Mouse (Mus musculus): ENCODE measurements around the gene Rbm47. TPM values are rescaled to one million over a fixed set of nuclear protein-coding genes. Genes with fewer than 3 reads are reported as not detected.

Rbm47 gene
- polyA plus RNA-seq, 1 experiment from 2014 or later = 1.9 TPM

GRCm38 (mm10) chr5:66150706-66151300, 22.1 kb downstream of the Rbm47 start:
- H3K4me1 ChIP-seq (ENCODE audit: control insufficient read depth, insufficient read depth, low read length) = peaks cover 16% of the 10 kb centered on the region
- WGBS = under 1% methylated on average over 42 of the region's 43 CpGs
- peak overlapping the region; percentile 74 for H3K4me2 ChIP-seq (ENCODE audit: low read length)
- H3K9ac ChIP-seq (ENCODE audit: low read depth, low read length) = peak overlapping the region; percentile 47
- H3K36me3 ChIP-seq (ENCODE audit: control insufficient read depth, insufficient read depth, low read length) = no peaks in the 10 kb centered on the region
- H3K27me3 ChIP-seq (ENCODE audit: control insufficient read depth, insufficient read depth, low read depth, low read length) = peaks cover 15% of the 10 kb centered on the region
- peak; percentile 45; the same call in 1 of the 2 replicates for ATAC-seq
- no peaks in the 10 kb centered on the region for H3K9me3 ChIP-seq (replicated peaks; ENCODE audit: control insufficient read depth, low read length, poor library complexity, severe bottlenecking)
- no peak overlapping the region for H3K27ac ChIP-seq (ENCODE audit: low read length)
- H3K4me3 ChIP-seq (ENCODE audit: low read depth, low read length) = peak overlapping the region; percentile 42

DNA sequence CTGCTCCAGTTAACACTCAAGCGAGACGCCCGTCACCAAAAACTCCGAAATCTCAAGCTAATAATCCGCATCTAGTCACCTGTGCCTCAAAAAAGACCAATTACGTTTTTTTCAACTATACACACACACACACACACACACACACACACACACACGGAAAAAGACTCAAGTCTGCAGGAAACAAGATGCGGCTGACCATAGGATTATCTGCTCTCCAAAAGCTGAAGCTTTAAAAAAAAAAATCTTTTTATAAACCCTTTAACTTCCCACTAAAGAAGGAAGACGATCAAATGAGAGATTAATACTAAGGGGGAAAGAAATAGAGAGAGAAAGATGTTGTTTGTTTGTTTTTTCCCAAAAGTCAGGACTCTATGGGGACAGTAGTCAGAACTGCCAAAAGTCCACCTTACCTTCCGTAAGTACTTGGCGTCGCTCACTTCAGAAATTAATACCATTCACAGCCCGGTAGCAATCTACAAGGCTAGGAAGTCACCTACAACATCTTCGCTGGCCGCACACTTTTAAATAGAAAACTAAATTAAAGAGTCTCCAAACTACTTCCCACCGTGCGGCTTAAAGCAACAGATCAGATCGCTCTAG, 22.7 kb downstream of the Rbm47 start:
- Histone ChIP-seq H3K9ac (ENCODE audit: low read depth, low read length) (peak overlapping the region; percentile 47), H3K27ac (ENCODE audit: low read length) (no peak overlapping the region), H3K9me3 (replicated peaks; ENCODE audit: control insufficient read depth, low read length, poor library complexity, severe bottlenecking) (no peaks in the 10 kb centered on the region), H3K4me3 (ENCODE audit: low read depth, low read length) (peak overlapping the region; percentile 42), H3K27me3 (ENCODE audit: control insufficient read depth, insufficient read depth, low read depth, low read length) (peaks cover 15% of the 10 kb centered on the region), H3K4me1 (ENCODE audit: control insufficient read depth, insufficient read depth, low read length) (peaks cover 16% of the 10 kb centered on the region), H3K36me3 (ENCODE audit: control insufficient read depth, insufficient read depth, low read length) (no peaks in the 10 kb centered on the region), H3K4me2 (ENCODE audit: low read length) (peak overlapping the region; percentile 74)
- under 1% methylated on average over 18 of the region's 18 CpGs for WGBS
- no peak for ATAC-seq

- no peak overlapping the region for H3K4me2 ChIP-seq (ENCODE audit: low read length)
- no peaks in the 10 kb centered on the region for H3K36me3 ChIP-seq (ENCODE audit: control insufficient read depth, insufficient read depth, low read length)
- no peaks in the 10 kb centered on the region for H3K9me3 ChIP-seq (replicated peaks; ENCODE audit: control insufficient read depth, low read length, poor library complexity, severe bottlenecking)
- no peak overlapping the region for H3K4me3 ChIP-seq (ENCODE audit: low read depth, low read length)
- peaks cover 15% of the 10 kb centered on the region for H3K27me3 ChIP-seq (ENCODE audit: control insufficient read depth, insufficient read depth, low read depth, low read length)
- H3K4me1 ChIP-seq (ENCODE audit: control insufficient read depth, insufficient read depth, low read length) = peaks cover 16% of the 10 kb centered on the region
- 32% methylated on average over 3 of the region's 3 CpGs for WGBS
- no peak overlapping the region for H3K9ac ChIP-seq (ENCODE audit: low read depth, low read length)
- ATAC-seq = no peak
- no peak overlapping the region for H3K27ac ChIP-seq (ENCODE audit: low read length)
These were observed 23.3 kb downstream of the Rbm47 start for GRCm38 (mm10) chr5:66149571-66149970.

GRCm38 (mm10) chr5:66149111-66149510, 23.8 kb downstream of the Rbm47 start:
- no peak for ATAC-seq
- WGBS = 70% methylated on average over 2 of the region's 2 CpGs
- no peak overlapping the region for H3K27ac ChIP-seq (ENCODE audit: low read length)
- H3K36me3 ChIP-seq (ENCODE audit: control insufficient read depth, insufficient read depth, low read length) = no peaks in the 10 kb centered on the region
- H3K4me1 ChIP-seq (ENCODE audit: control insufficient read depth, insufficient read depth, low read length) = peaks cover 16% of the 10 kb centered on the region
- H3K9ac ChIP-seq (ENCODE audit: low read depth, low read length) = no peak overlapping the region
- H3K4me3 ChIP-seq (ENCODE audit: low read depth, low read length) = no peak overlapping the region
- H3K4me2 ChIP-seq (ENCODE audit: low read length) = no peak overlapping the region
- no peaks in the 10 kb centered on the region for H3K9me3 ChIP-seq (replicated peaks; ENCODE audit: control insufficient read depth, low read length, poor library complexity, severe bottlenecking)
- H3K27me3 ChIP-seq (ENCODE audit: control insufficient read depth, insufficient read depth, low read depth, low read length) = peaks cover 15% of the 10 kb centered on the region

DNA sequence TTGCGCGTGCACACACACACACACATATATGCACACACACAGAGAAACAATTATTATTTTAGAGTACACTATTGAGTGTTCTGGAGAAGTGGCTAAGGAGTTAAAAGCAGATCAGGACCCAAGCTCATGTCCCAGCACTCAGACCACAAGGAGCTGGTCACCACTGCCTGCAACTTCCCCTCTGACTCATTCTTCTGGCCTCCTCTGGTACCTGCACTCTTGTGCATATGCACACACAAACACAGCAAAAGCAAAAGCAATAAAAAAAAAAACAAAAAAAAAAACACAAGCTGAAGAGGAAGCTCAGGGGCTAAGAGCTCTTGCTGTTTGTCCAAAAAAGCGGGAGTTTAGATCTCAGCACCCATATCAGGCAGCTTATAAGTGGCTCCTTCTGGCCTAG, 25.6 kb downstream of the Rbm47 start:
- peaks cover 14% of the 10 kb centered on the region for H3K27me3 ChIP-seq (ENCODE audit: control insufficient read depth, insufficient read depth, low read depth, low read length)
- H3K4me1 ChIP-seq (ENCODE audit: control insufficient read depth, insufficient read depth, low read length) = peaks cover 16% of the 10 kb centered on the region
- ATAC-seq = no peak
- H3K9ac ChIP-seq (ENCODE audit: low read depth, low read length) = no peak overlapping the region
- no peak overlapping the region for H3K4me3 ChIP-seq (ENCODE audit: low read depth, low read length)
- no peaks in the 10 kb centered on the region for H3K36me3 ChIP-seq (ENCODE audit: control insufficient read depth, insufficient read depth, low read length)
- no peak overlapping the region for H3K27ac ChIP-seq (ENCODE audit: low read length)
- no peaks in the 10 kb centered on the region for H3K9me3 ChIP-seq (replicated peaks; ENCODE audit: control insufficient read depth, low read length, poor library complexity, severe bottlenecking)
- 97% methylated on average over 3 of the region's 3 CpGs for WGBS
- H3K4me2 ChIP-seq (ENCODE audit: low read length) = no peak overlapping the region

DNA sequence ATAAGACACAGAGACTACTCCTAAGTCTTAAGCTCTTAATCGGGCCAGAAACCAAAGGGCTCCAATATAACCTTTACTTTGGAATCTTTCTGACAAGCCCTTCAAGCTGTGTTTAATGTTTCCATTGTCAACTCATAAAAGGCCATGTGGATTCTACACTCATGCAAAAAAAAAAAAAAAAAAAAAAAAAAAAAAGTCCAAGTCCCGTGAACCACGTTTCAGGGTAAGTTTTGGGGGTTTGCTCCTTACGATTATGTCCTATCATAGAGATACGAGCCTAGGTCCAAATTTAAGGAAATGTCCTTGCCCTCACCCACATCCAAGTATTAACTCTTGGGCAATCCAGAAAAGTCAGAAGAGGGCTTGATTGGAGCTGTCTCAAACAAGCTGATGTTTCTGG, 27.3 kb downstream of the Rbm47 start:
- H3K27ac ChIP-seq (ENCODE audit: low read length) = no peak overlapping the region
- no peaks in the 10 kb centered on the region for H3K9me3 ChIP-seq (replicated peaks; ENCODE audit: control insufficient read depth, low read length, poor library complexity, severe bottlenecking)
- no peak for ATAC-seq
- no peak overlapping the region for H3K9ac ChIP-seq (ENCODE audit: low read depth, low read length)
- H3K4me1 ChIP-seq (ENCODE audit: control insufficient read depth, insufficient read depth, low read length) = peaks cover 5% of the 10 kb centered on the region
- H3K4me2 ChIP-seq (ENCODE audit: low read length) = no peak overlapping the region
- WGBS = 85% methylated on average over 5 of the region's 5 CpGs
- no peak overlapping the region for H3K4me3 ChIP-seq (ENCODE audit: low read depth, low read length)
- H3K36me3 ChIP-seq (ENCODE audit: control insufficient read depth, insufficient read depth, low read length) = no peaks in the 10 kb centered on the region
- peaks cover 8% of the 10 kb centered on the region; the same call in 1 of the 2 replicates for H3K27me3 ChIP-seq (ENCODE audit: control insufficient read depth, insufficient read depth, low read depth, low read length)

DNA sequence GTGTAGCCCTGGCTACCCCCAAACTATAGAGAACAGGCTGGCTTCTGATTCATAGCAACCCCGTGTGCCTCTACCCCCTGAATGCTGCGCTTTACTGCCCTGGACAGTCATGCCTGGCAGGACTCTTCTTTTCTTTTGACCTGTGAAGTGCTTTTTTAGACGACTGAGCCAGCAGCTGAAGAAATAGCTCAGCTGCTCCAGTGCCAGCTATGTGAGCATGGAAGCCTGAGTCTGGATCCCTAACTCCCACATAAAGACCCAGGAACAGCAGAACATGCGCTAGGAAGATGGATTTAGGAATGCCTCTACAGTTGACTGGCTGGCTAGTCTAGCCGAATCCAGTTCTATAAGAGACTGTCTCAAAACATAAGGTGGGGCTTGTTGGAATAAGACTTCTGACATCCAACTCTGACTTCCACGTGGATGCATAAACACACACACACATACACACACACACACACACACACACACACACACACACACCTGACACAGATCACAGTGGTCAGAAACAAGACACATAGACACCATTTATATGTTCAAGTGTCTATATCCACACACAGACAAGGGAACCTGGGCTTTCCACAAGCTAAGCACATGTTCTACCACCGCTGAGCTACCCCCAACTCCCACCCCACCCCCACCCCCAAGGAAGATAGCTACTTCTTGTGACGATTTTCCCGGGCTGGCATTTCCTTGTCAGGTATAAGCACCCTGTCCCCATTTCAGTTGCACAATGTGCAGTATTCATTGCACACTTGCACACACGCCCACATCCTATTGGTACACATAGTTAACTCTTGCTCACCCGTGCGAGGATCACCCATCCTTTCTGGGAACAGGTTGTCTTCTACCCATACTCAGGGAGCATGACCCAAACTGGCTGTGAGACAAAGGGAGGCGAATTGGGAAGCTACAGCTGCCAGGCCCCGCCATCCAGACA, 29.6 kb downstream of the Rbm47 start:
- H3K27ac ChIP-seq (ENCODE audit: low read length) = no peak overlapping the region
- ATAC-seq = no peak
- no peaks in the 10 kb centered on the region for H3K27me3 ChIP-seq (ENCODE audit: control insufficient read depth, insufficient read depth, low read depth, low read length)
- no peaks in the 10 kb centered on the region for H3K9me3 ChIP-seq (replicated peaks; ENCODE audit: control insufficient read depth, low read length, poor library complexity, severe bottlenecking)
- H3K9ac ChIP-seq (ENCODE audit: low read depth, low read length) = no peak overlapping the region
- WGBS = 84% methylated on average over 14 of the region's 14 CpGs
- no peaks in the 10 kb centered on the region for H3K4me1 ChIP-seq (ENCODE audit: control insufficient read depth, insufficient read depth, low read length)
- no peaks in the 10 kb centered on the region for H3K36me3 ChIP-seq (ENCODE audit: control insufficient read depth, insufficient read depth, low read length)
- H3K4me3 ChIP-seq (ENCODE audit: low read depth, low read length) = no peak overlapping the region
- H3K4me2 ChIP-seq (ENCODE audit: low read length) = no peak overlapping the region

- no peak for ATAC-seq
- no peaks in the 10 kb centered on the region for H3K9me3 ChIP-seq (replicated peaks; ENCODE audit: control insufficient read depth, low read length, poor library complexity, severe bottlenecking)
- H3K36me3 ChIP-seq (ENCODE audit: control insufficient read depth, insufficient read depth, low read length) = no peaks in the 10 kb centered on the region
- H3K4me1 ChIP-seq (ENCODE audit: control insufficient read depth, insufficient read depth, low read length) = no peaks in the 10 kb centered on the region
- H3K9ac ChIP-seq (ENCODE audit: low read depth, low read length) = no peak overlapping the region
- H3K4me2 ChIP-seq (ENCODE audit: low read length) = no peak overlapping the region
- no peak overlapping the region for H3K27ac ChIP-seq (ENCODE audit: low read length)
- H3K27me3 ChIP-seq (ENCODE audit: control insufficient read depth, insufficient read depth, low read depth, low read length) = no peaks in the 10 kb centered on the region
- H3K4me3 ChIP-seq (ENCODE audit: low read depth, low read length) = no peak overlapping the region
- WGBS = 94% methylated on average over 4 of the region's 4 CpGs
These were observed 31.4 kb downstream of the Rbm47 start for GRCm38 (mm10) chr5:66141474-66141873.
